Mouse (Mus musculus): Measurements from ENCODE around the gene Clip2.

DNA sequence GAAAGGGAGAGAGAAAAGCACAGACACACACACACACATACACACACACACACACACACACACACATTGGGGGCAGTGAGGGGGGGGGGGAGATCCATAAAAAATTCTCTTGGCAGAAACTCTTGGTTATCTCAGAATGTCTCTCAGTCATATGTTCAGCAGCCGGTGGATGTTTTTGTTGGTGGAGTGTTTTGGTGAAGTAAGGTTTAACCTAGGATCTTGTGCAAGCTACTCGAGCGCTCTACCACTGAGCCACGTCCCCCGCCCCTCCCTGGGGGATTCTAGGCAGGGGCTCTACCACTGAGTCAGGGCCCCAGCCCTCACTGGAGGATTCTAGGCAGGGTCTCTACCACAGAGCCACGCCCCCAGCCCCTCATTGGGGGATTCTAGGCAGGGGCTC, 16.2 kb downstream of the Clip2 start:
- TF ChIP-seq POLR2A (IDR thresholded peaks at IDR 0.05; ENCODE audit: borderline replicate concordance, extremely low read depth, insufficient read depth, insufficient read length, poor library complexity, severe bottlenecking) (no peak), CTCF (IDR thresholded peaks at IDR 0.05; ENCODE audit: borderline replicate concordance, extremely low read depth, insufficient read depth, insufficient read length) (no peak)
